Mouse (Mus musculus) testis, adult 2 months (tissue): ENCODE data around the gene Ppil1.

Experiments used
- CTCF ChIP-seq: fragments of 200-500 bp; IDR thresholded peaks from 2 replicates; pipeline ENCODE4 v1.5.1; 2012; ENCODE audit warnings: low read depth, mild to moderate bottlenecking, inconsistent platforms, low read length, moderate library complexity; ENCODE audit not compliant: control insufficient read depth, insufficient read depth, insufficient replicate concordance
- POLR2A ChIP-seq: fragments of 200-500 bp; IDR thresholded peaks from 2 replicates; pipeline ENCODE4 v1.6.1; 2012; ENCODE audit warnings: low read depth, mild to moderate bottlenecking, inconsistent platforms, low read length, moderate library complexity; ENCODE audit not compliant: control insufficient read depth

- TF ChIP-seq CTCF (no peak), POLR2A (no peak)
Measured at GRCm38 (mm10) chr17:29258025-29258558, 5.9 kb downstream of the Ppil1 start.
